Mouse (Mus musculus) neural tube, embryonic 13.5 days (tissue): ENCODE data around the gene Hhipl1. TPM values are rescaled to one million over a fixed set of nuclear protein-coding genes. Genes with fewer than 3 reads are reported as not detected.

Experiments
- ATAC-seq: fragments of 200-750 bp; cut with Nextera tagmentation; 2 replicates; pipeline ENCODE4 v1.8.0; 2017; ENCODE audit warnings: low read depth, mild to moderate bottlenecking, moderate TSS enrichment, moderate library complexity
- H3K27ac ChIP-seq: fragments of 300-500 bp; sonication (generic); replicated peaks from 2 replicates; pipeline ENCODE4 v1.5.1; 2015; ENCODE audit warnings: moderate library complexity, mild to moderate bottlenecking, inconsistent platforms
- H3K27me3 ChIP-seq: fragments of 300-500 bp; sonication (generic); 2 replicates; pipeline ENCODE4 v1.6.1; 2015; ENCODE audit warnings: mild to moderate bottlenecking, inconsistent platforms
- H3K36me3 ChIP-seq: fragments of 300-500 bp; sonication (generic); 2 replicates; pipeline ENCODE4 v1.6.1; 2015; ENCODE audit warnings: mild to moderate bottlenecking, inconsistent platforms
- H3K4me1 ChIP-seq: fragments of 300-500 bp; sonication (generic); replicated peaks from 2 replicates; pipeline ENCODE4 v1.6.1; 2015; ENCODE audit warnings: inconsistent platforms
- H3K4me2 ChIP-seq: fragments of 300-500 bp; sonication (generic); 2 replicates; pipeline ENCODE4 v1.6.1; 2015; ENCODE audit warnings: inconsistent platforms, mild to moderate bottlenecking, moderate library complexity
- H3K4me3 ChIP-seq: fragments of 300-500 bp; sonication (generic); 2 replicates; pipeline ENCODE4 v1.5.1; 2015; ENCODE audit warnings: mild to moderate bottlenecking, inconsistent platforms
- H3K9ac ChIP-seq: fragments of 300-500 bp; sonication (generic); 2 replicates; pipeline ENCODE4 v1.6.1; 2015; ENCODE audit warnings: moderate library complexity, mild to moderate bottlenecking, inconsistent platforms
- H3K9me3 ChIP-seq: fragments of 300-500 bp; sonication (generic); 2 replicates; pipeline ENCODE4 v1.6.1; 2016; ENCODE audit warnings: inconsistent platforms
- WGBS: fragments of 180-500 bp; shearing (Covaris S2); methylation state at CpG from one replicate; pipeline ENCODE4 v1.1.7; 2015; 5-methylcytosine and 5-hydroxymethylcytosine counted together
- polyA plus RNA-seq: library from polyadenylated mRNA; unstranded; fragments of >200 nt; fragmentation: Nextera tagmentation; extraction: Ambion mirVana; gene quantifications from 2 replicates; pipeline ENCODE4 v1.2.1, GENCODE M21; 2015

The Hhipl1 gene
- polyA plus RNA-seq, 1 experiment from 2014 or later: 1.6 TPM

GRCm38 (mm10) chr12:108372241-108372640 lies 66.2 kb downstream of the Hhipl1 start:
- WGBS: 72% methylated on average over 17 of the region's 17 CpGs
- H3K9ac ChIP-seq: no peak overlapping the region
- peaks cover 44% of the 10 kb centered on the region for H3K4me1 ChIP-seq
- H3K36me3 ChIP-seq: no peaks in the 10 kb centered on the region
- H3K4me3 ChIP-seq: no peak overlapping the region
- H3K27me3 ChIP-seq: no peaks in the 10 kb centered on the region
- no peak for ATAC-seq
- no peak overlapping the region for H3K4me2 ChIP-seq
- no peak overlapping the region for H3K27ac ChIP-seq
- H3K9me3 ChIP-seq: no peaks in the 10 kb centered on the region

GRCm38 (mm10) chr12:108373611-108374010 lies 67.5 kb downstream of the Hhipl1 start:
- H3K4me3 ChIP-seq: no peak overlapping the region
- no peaks in the 10 kb centered on the region for H3K27me3 ChIP-seq
- no peak overlapping the region for H3K9ac ChIP-seq
- no peak for ATAC-seq
- H3K27ac ChIP-seq: no peak overlapping the region
- H3K4me2 ChIP-seq: no peak overlapping the region
- H3K4me1 ChIP-seq: peaks cover 42% of the 10 kb centered on the region
- H3K36me3 ChIP-seq: no peaks in the 10 kb centered on the region
- no peaks in the 10 kb centered on the region for H3K9me3 ChIP-seq
- 18% methylated on average over 9 of the region's 9 CpGs for WGBS

- H3K4me1 ChIP-seq: peaks cover 38% of the 10 kb centered on the region
- H3K27me3 ChIP-seq: no peaks in the 10 kb centered on the region
- H3K27ac ChIP-seq: no peak overlapping the region
- no peaks in the 10 kb centered on the region for H3K36me3 ChIP-seq
- 77% methylated on average over 8 of the region's 8 CpGs for WGBS
- no peak overlapping the region for H3K4me2 ChIP-seq
- no peaks in the 10 kb centered on the region for H3K9me3 ChIP-seq
- H3K4me3 ChIP-seq: no peak overlapping the region
- ATAC-seq: no peak
- no peak overlapping the region for H3K9ac ChIP-seq
These were observed 68.6 kb downstream of the Hhipl1 start for GRCm38 (mm10) chr12:108374689-108375088.

GRCm38 (mm10) chr12:108378379-108379133 lies 72.5 kb downstream of the Hhipl1 start:
- WGBS: 86% methylated on average over 13 of the region's 13 CpGs
- no peak overlapping the region for H3K4me2 ChIP-seq
- H3K9ac ChIP-seq: no peak overlapping the region
- no peaks in the 10 kb centered on the region for H3K27me3 ChIP-seq
- H3K4me3 ChIP-seq: no peak overlapping the region
- peaks cover 14% of the 10 kb centered on the region for H3K4me1 ChIP-seq
- no peaks in the 10 kb centered on the region for H3K9me3 ChIP-seq
- no peak overlapping the region for H3K27ac ChIP-seq
- no peak for ATAC-seq
- H3K36me3 ChIP-seq: no peaks in the 10 kb centered on the region

Other genes with a start within 250 kb of the Hhipl1 start
- 107 and 109 TPM in 2 replicates for gene Setd3, start 127.0 kb upstream of the Hhipl1 start, polyA plus RNA-seq
- gene Ccnk, start 126.7 kb upstream of the Hhipl1 start, polyA plus RNA-seq: 3.7 and 4.2 TPM in 2 replicates
- gene Ccdc85c, start 30.8 kb upstream of the Hhipl1 start, polyA plus RNA-seq: 14.5 and 15.8 TPM in 2 replicates
- 14.9 and 15.8 TPM in 2 replicates for gene Cyp46a1, start 28.1 kb downstream of the Hhipl1 start, polyA plus RNA-seq
- gene Eml1, start 64.7 kb downstream of the Hhipl1 start, polyA plus RNA-seq: 91.4 and 94.3 TPM in 2 replicates
- gene Evl, start 248.4 kb downstream of the Hhipl1 start, polyA plus RNA-seq: 188 and 208 TPM in 2 replicates